Mouse (Mus musculus): ENCODE data around the gene Adamtsl1.

The Adamtsl1 gene

DNA sequence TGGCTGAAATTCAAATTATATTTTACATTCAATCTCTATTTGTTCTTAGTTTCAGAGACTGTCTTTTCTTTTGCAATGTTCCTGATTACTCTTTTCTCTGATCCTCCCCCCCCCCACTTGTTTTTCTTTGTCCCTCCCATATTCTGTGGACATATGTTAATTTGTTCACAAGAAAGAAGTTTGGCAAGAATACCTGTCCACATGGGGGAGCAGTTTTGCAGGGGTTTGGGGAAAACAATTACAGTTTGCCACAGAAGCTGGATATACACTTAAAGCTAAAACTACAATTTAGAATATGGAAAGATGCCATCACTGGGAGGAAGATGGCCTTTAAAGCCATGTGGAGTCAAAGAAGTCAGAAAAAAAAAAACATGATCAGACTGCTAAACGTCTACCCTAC is 532.9 kb downstream of the Adamtsl1 start:
- no peak for DNase-seq (ENCODE audit: low spot score in 2 of 2)

DNA sequence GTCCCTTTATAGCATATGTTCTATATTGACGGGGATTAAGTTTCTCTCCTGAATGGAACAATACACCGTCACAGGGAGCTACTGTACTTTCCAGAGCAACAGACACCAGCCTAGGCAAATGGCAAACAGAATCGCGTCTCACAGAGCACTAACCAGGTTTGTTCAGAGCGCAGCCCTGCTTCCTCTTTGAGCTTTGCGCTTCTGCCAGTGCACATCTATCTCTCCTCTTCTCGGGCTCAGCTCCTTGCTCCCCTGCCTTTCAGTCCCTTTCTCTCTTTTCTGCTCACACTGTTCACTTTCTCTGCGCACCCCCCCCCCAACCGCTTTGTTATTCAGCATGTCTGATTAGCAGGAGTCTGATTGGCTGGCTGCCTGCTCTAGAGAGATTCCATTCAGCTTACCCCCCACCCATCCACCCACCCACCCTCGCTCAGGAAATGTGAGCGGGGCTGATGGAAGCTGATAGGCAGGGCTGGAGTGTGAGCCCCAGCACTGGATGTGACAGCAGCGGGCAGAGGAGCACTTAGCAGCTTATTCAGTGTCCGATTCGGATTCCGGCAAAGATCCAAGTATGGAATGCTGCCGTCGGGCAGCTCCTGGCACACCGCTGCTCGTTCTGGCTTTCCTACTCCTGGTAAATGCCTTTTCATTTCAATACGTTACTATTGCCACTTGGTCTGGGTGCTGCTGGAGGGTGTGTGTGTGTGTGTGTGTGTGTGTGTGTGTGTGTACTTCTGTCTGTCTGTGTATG is 539.7 kb downstream of the Adamtsl1 start:
- DNase-seq (ENCODE audit: low spot score in 2 of 2): no peak

DNA sequence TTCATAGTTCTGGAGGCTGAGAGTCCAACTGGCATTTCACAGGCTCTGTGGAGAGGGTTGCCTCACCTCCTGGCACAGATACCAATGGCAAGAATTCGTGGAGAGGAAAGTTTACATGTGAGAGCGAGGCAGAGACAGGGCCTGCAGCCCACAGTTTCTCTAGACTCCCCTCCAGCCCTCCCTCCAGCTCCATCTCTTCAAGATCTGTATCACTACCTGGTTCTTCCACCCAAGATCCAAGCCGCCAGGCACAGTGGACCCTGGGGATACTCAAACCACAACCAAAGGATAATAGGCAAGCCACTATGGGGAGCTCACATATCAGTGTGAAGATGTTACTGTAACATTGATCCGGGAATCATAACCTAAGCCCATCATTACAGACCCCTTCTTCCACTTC is 546.6 kb downstream of the Adamtsl1 start:
- no peak for DNase-seq (ENCODE audit: low spot score in 2 of 2)

DNA sequence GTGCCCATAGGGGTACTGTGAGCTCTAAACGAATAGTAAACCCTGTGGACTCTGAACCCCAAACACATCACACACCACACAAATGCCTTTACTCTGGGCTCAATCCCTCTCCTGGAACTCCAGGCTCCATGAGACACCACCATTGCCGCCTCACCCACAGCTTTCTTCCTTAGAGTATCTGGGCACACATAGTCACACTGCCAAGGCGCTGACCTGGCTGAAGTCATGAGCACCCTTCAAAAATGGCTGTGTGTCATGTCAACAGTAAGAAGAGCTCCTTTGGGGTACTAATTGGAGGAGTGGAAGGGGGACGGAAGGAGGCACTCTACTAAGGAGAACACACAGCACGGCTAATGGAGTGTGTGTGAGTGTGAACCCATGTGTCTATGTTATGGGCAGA is 554.4 kb downstream of the Adamtsl1 start:
- DNase-seq (ENCODE audit: low spot score in 2 of 2): no peak

DNA sequence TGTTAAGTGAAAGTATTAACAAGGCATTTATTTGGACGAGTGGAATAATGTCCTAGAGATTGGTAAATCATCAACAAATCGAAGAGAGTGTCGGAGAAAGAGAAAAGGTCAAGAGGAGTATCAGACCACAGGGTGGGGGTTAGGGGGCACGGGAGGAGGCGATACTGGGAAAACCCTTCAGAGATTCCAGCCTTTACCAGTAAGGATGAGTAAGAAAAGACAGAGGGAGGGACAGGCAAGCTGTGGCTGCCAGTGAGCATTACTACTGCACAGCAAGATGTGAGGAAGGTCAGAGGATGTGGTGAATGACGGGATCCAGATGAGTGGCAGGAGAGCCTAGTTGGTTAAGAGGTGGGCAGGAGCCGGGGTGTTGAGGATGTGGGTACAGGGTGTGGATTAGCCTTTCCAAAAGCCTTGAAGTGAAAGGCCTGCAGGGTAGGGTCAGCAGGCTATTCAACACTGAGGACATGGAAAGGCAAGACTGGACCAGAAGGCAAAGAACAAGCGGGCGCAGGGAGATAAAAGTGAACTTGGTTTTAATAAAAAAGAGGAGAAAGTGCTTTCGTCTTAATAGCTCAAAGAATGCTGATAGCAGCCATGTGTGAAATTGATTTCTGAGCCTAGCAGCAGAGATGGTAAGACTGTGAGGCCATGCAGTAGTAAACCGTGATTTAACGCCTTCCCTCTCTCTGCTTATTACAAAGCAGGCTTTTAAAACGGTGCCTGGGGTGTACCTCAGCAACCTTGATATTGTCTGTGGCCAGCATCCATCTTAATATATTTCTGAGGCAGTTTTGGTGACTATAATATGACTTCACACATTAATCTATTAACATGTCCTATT is 555.1 kb downstream of the Adamtsl1 start:
- no peak for DNase-seq (ENCODE audit: low spot score in 2 of 2)

DNA sequence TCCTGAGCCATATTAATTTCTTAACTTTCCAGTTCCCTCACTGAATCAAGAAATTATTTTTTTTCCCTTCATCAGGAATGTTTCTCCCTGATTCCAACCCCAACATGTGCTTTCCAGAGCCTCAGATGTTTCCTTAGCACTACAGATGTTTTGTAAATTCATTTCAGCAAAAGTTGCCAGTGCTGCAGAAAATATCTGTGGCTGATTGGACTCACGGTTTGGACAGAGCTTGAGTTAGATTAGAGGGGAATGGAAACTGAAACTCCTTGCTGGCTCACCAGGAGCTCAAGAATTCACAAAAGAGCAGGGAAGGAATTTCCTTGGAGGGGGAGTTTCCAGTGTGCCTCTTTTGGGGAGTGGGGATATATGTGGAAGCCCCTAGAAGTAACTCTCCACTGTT is 560.9 kb downstream of the Adamtsl1 start:
- DNase-seq (ENCODE audit: low spot score in 2 of 2): no peak

DNA sequence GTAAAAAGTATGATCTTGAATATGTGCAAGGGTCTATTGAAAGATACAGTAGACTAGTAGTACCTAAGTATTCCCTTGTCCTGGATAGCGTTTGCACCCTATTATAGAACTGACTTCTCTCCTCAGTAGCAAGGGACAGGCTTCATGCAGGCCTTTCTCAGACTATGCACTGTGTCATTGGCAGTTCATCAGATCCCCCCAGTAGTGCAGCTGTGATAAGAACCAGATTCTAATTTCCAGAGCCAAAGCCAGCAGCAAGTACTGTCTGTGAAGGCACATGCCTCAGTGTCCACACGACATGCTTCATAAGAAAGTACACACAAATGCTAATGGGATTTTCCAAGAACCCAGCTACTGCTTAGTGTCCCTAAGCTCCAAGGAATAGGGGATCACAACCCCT is 563.4 kb downstream of the Adamtsl1 start:
- DNase-seq (ENCODE audit: low spot score in 2 of 2): no peak

DNA sequence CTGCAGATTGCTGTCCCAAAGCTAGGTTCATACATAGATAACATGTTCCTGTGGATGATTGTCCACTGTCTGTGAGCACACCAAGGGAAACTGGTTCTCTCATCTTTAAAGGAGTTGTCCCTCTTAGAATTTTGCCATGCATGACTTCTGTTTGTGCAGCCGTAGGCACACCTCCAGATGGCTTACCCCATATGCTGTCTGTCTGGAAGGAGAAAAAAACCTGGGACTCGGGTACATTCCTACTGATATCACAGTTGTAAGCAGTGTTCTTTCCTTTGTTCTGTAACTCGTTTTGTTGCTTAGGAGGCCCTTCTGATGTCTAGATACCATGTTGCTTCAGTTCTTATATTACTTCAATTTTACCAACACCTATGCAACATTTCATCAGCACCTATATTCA is 563.9 kb downstream of the Adamtsl1 start:
- DNase-seq (ENCODE audit: low spot score in 2 of 2): no peak

DNA sequence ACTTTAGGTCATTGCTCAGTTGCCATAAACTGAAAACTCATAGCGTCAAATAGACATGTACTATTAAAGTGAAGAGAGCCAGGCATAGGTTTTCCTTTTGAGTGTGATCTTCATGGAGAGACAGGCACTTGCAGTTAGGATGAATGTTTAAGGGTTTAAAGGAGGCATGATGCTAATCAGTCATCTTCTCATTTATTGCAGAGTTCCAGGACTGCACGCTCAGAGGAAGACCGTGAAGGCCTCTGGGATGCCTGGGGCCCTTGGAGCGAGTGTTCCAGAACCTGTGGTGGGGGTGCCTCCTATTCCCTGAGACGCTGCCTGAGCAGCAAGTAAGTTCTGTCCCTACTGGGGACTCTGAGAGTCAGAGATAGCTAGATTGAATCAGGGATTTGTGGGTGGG is 573.5 kb downstream of the Adamtsl1 start:
- DNase-seq (ENCODE audit: low spot score in 2 of 2): no peak

DNA sequence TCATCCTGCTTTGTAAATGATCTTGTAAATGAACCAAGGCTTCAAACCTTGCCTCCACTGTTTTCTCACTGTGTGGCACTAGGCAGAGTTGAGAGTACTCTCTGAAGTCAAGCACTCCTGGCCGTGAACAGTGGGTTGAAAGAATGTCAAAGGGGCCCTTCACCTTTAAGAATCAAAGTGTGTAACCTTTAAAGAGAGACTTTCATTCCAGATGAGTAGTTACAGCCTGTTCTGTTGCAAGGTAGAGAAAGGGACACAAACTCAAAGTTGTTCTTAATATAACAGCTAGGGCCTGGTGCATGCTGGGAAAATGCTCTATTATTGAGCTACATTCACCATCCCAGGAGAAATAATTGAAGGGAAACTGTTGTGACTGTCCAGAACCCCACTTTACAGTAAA is 589.2 kb downstream of the Adamtsl1 start:
- DNase-seq (ENCODE audit: low spot score in 2 of 2): no peak

DNA sequence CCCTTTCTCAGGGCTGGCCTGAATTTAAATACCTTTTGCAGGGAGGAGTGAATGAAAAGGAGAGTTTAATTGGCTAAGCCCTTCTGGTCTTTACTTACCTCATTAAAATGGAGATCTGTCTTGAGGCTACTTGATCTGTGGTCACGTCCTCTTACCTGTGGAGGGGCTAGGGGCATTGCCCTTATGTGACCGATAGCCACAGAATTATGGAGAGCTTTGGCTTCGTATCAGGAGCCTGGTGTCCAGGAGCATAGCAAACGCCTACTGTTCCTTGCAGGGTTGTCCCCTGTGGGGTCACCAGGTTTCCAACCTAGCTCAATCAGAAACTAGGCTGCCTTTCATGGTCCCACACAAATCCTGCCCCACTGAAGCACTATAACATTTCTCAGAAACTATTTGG is 594.4 kb downstream of the Adamtsl1 start:
- DNase-seq (ENCODE audit: low spot score in 2 of 2): no peak

DNA sequence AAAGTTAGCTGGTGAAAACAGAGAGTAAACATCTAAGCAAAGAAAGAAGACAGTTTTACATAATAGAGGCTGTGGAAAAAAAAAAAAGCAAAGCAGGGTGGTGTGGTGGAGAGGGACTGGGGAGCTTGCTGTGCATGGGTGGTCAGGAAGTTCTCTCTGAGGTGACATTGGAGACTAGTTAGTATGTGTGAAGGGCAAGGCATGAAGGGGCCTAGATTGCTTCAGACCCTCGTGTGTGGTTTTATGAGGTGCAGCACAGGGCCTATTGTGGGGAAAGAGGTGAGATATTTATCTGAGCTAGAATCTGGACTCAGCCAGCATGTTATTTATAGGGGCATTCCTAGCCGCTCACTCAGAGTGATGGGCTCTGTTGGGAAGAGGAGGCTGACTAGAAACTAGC is 605.1 kb downstream of the Adamtsl1 start:
- no peak for DNase-seq (ENCODE audit: low spot score in 2 of 2)

DNA sequence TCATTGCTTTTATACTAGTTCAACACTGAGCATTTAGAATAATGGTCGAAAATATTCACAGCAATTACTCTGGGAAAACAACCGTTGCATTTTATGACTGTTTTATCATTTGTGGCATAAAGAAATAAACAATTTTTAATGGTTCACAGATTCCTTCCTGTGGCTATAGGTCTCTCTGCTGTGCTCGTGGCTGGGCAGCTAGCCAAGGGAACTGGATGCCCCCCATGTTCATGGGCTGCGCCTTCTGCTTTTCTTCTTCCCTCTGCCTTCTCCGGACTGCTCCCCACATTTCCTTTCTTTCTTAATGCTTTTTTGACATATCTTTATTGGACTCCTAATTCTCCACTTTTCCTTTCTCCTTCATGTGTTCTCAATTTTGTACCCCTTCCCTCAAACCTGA is 608.5 kb downstream of the Adamtsl1 start:
- DNase-seq (ENCODE audit: low spot score in 2 of 2): no peak

DNA sequence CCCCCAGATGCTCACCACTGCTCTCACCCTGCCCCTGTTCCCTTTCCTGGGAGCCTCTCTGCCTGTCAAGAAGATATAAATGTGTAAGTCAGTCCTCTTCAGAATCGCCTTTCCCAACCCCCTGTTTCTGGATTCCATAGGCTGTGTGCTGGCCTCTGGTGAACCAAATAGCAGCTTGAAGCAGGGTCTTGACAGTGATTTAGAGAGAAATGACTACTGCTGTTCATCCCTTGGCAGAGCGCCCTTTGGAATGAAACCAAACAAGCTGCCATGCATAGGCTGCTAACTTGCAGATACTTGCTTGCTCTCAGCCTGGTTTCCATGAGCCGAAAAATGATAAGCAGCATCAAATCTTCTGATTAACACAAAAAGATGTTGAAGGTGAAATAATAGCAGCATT is 610.4 kb downstream of the Adamtsl1 start:
- no peak for DNase-seq (ENCODE audit: low spot score in 2 of 2)

DNA sequence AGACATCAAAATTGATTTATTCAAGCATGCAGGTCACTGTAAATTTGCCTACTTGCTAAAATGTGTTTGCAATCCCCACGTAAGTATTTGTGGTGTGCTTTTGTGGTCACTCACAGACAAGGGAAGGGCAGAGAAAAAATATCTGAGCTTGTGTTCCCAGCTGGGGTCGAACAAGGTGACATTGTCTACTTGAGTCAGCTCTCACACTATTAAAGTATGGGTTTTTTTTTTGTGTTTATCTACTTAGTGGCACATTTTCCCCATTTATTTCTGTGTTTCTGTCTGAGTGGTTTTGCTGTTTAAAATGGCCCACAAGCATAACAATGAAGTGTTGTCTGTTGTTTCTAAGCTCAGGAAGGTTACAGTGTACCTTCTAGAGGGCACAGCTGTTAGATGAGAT is 612.7 kb downstream of the Adamtsl1 start:
- no peak for DNase-seq (ENCODE audit: low spot score in 2 of 2)

DNA sequence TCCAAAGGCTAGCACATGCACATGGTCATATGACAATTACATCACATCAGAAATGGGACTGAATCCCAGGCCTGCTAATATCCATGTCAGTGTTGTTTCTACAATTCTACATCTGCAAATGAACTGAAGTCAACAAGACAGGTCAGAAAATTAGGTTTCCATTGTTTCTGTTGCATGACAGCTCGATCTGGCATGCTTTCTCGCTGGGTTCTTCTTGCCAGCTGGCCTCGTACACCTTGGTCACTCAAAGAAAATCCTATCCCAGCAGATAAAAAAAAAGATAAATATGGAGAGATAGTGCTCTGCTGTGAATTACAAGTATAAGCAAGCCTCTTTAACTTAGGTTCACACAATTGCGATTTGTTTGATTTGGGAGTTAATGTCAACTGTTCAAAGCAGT is 644.6 kb downstream of the Adamtsl1 start:
- no peak for DNase-seq (ENCODE audit: low spot score in 2 of 2)

DNA sequence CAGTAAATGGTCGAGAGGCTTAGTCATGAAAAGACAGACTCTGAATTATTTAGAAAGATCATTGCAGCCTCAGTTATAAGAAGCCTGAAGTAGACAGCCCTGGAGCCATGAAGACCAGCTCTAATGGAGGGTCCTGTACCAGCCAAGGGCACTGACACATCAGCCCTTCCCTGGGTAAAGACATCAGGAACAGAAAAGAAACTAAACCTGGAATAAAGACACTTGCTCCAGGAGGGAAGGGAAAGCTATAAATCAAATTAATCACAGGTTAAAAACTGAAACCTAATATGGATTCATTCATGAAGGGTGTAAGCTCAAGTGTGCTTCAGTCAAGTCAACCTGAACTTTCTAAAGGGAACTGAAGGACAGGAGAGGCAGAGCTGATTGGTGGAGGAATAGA is 645.4 kb downstream of the Adamtsl1 start:
- no peak for DNase-seq (ENCODE audit: low spot score in 2 of 2)

DNA sequence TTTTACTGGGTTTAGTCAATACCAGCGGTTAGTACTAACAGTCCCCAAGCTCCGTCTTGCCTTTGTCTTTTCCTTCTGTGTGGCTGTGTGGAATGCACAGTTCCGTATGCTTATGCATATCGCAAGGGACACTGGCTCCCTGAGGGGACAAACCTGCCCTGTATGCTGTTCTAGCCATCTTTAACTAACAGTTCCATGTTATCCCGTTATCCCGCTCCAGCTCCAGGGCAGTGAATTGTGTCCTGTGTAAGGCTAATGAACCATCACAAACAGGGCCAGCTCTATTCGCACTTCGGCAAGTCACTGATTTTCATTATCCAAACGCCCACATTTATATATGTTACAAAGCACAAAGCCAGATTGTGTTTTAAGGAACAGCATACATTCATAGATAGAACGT is 656.8 kb downstream of the Adamtsl1 start:
- no peak for DNase-seq (ENCODE audit: low spot score in 2 of 2)

DNA sequence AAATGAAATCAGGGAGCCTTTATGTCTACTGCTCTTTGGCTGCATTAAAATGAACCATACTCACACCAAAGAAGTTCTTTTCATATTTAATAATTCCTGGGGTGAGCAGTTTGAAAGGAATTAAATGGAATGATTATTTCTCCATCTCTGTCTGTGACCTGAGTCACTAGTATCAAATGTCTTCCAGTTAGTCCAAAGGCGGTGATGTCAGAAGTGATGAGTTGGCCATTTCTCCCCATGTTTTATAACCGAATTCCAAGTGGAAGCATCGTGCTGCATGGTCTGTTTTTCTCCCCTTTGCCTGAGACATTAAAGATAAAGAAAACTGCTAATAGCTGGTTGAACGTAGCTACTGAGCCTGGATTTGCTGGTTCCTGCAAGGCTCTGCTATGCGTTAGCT is 657.5 kb downstream of the Adamtsl1 start:
- no peak for DNase-seq (ENCODE audit: low spot score in 2 of 2)

DNA sequence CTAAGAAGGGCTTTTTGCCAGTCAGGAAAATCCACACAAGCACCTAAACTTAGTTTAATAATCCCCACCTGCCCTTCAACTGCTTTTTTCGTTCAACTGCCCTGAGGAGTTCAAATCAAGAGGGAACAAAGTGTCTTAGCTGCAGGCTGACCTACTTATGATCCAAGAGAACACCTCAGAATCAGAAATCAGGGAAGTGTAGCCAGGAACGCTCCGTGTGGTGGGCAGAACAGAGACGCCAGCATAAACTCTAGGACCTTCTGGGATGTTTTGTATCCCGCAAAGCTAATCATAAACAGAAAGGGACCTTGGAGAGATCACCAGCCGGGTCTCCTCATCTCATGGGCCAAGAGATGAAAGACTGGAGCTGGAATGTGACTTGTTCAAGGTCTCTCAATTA is 663.5 kb downstream of the Adamtsl1 start:
- no peak for DNase-seq (ENCODE audit: low spot score in 2 of 2)

DNA sequence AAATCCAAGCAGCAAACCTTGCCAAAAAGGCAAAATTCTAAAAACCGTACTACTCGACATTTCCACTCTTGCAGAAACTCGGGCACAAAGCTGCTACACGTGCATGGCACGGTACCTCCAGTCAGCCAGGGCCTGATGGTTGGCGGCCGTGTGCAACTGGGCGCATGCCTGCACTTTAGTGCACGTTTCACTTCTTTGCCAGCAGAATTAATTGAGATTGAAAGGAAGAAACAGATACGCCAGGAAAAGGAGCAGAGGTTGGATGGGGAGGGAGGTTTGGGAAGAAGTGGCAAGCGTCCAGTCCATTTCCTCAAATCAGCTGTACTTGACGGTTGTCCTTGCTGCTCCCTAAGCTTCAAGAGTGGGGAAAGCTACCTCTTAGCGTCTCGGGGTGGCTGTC is 664.1 kb downstream of the Adamtsl1 start:
- no peak for DNase-seq (ENCODE audit: low spot score in 2 of 2)

DNA sequence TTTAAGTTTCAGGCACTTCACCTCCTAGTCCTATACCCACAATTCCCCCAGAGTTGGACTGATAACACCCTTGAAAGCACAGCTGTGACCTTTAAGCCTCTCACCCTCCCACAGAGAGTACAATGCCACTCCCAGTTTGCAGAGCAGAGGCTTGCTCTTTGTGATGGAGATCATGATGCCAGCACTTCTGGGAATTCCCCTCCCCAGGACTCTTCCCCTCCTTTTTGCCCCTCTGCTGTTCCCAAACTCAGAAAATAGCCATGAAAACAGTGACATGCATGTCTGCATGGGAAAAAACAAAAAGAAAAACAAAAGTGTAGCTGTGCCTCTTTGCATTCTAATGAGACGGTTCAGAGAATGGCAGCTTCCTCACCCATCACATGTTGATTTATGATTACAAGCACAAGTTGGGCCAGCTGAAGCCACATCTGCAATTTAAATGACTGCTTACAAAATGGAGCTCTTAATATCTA is 669.8 kb downstream of the Adamtsl1 start:
- no peak for DNase-seq (ENCODE audit: low spot score in 2 of 2)

DNA sequence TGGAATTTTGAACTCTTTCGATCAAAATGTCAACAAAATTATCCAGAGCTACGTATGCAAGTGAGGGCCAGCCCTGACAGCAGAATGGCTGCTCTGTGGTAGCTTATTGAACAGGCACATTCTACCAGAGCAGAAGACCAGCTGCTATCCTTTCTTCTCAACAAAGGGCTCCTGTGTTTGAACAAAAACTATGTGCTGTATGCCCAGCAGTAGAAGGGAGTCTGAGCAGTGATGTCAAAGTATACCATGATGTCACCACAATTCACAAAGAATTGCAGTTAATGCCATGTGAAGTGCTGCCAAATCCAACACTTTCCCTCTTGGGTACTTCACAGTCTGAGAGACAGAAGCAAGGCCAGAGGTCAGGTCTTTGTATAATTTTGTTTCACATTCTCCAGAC is 675.9 kb downstream of the Adamtsl1 start:
- DNase-seq (ENCODE audit: low spot score in 2 of 2): no peak

Data from spleen, postnatal 4 days (tissue).